Mouse (Mus musculus) hindbrain, embryonic 11.5 days (tissue): ENCODE results near the gene Gm14698. TPM values are rescaled to one million over a fixed set of nuclear protein-coding genes. Genes with fewer than 3 reads are reported as not detected.
"Not testable (repeated sequence)": the region's sequence is repeated elsewhere in the genome, so short reads cannot be mapped to it uniquely, and the experiment has no call there.

Experiments used
- ATAC-seq: fragments of 200-750 bp; cut with Nextera tagmentation; 2 replicates; pipeline ENCODE4 v1.8.0; 2017; ENCODE audit warnings: mild to moderate bottlenecking, moderate TSS enrichment, moderate library complexity; ENCODE audit not compliant: low FRiP score
- DNase-seq: peaks from one replicate; pipeline ENCODE4 v3.0.0-alpha.2; 2015; ENCODE audit warnings: low spot score
- H3K27ac ChIP-seq: fragments of 300-500 bp; sonication (generic); 2 replicates; pipeline ENCODE4 v1.5.1; 2014; ENCODE audit warnings: mild to moderate bottlenecking, low read depth, low read length
- H3K27me3 ChIP-seq: fragments of 300-500 bp; sonication (generic); 2 replicates; pipeline ENCODE4 v1.6.1; 2014; ENCODE audit warnings: mild to moderate bottlenecking, low read length, moderate library complexity, mixed read lengths; ENCODE audit not compliant: control insufficient read depth, insufficient read depth
- H3K36me3 ChIP-seq: fragments of 300-500 bp; sonication (generic); 2 replicates; pipeline ENCODE4 v1.6.1; 2014; ENCODE audit warnings: mild to moderate bottlenecking, low read length, moderate library complexity, mixed read lengths; ENCODE audit not compliant: control insufficient read depth, insufficient read depth
- H3K4me1 ChIP-seq: fragments of 300-500 bp; sonication (generic); replicated peaks from 2 replicates; pipeline ENCODE4 v1.6.1; 2014; ENCODE audit warnings: low read length, mixed read lengths; ENCODE audit not compliant: control insufficient read depth, insufficient read depth
- H3K4me2 ChIP-seq: fragments of 300-500 bp; sonication (generic); replicated peaks from 2 replicates; pipeline ENCODE4 v1.6.1; 2014; ENCODE audit warnings: mild to moderate bottlenecking, low read depth, low read length
- H3K4me3 ChIP-seq: fragments of 300-500 bp; sonication (generic); 2 replicates; pipeline ENCODE4 v1.5.1; 2014; ENCODE audit warnings: low read depth, low read length
- H3K9ac ChIP-seq: fragments of 300-500 bp; sonication (generic); 2 replicates; pipeline ENCODE4 v1.6.1; 2014; ENCODE audit warnings: low read depth, low read length
- H3K9me3 ChIP-seq: fragments of 300-500 bp; sonication (generic); 2 replicates; pipeline ENCODE4 v1.6.1; 2016; ENCODE audit warnings: low read length; ENCODE audit not compliant: control insufficient read depth
- WGBS: fragments of 180-500 bp; shearing (Covaris S2); extraction: QIAGEN DNeasy Blood & Tissue Kit; methylation state at CpG from one replicate; pipeline ENCODE4 v1.1.7; 2014; 5-methylcytosine and 5-hydroxymethylcytosine counted together
- polyA plus RNA-seq: library from polyadenylated mRNA; unstranded; fragments of >200 nt; fragmentation: Nextera tagmentation; extraction: Ambion mirVana; gene quantifications from 2 replicates; pipeline ENCODE4 v1.2.1, GENCODE M21; 2014

Gene Gm14698
- polyA plus RNA-seq, result 4.3 and 5.9 TPM in 2 replicates

GRCm38 (mm10) chrX:68821059-68821458, at the start of gene Gm14698:
Gene Gm14698 (plus strand): TSS chrX:68821093.
- H3K4me1 ChIP-seq, H3K27me3 ChIP-seq, H3K9me3 ChIP-seq, H3K27ac ChIP-seq, H3K9ac ChIP-seq, H3K36me3 ChIP-seq: not testable (repeated sequence)
- DNase-seq, result peak; percentile 10
- peak within 1 kb of the TSS; percentile 14; the same call in 1 of the 2 replicates for H3K4me3 ChIP-seq
- H3K4me2 ChIP-seq, result peak within 1 kb of the TSS; percentile 23
- 23% methylated on average over 13 of the region's 36 CpGs for WGBS
- peak; percentile 84 for ATAC-seq

GRCm38 (mm10) chrX:68820449-68820848, 444 bp upstream of the Gm14698 start:
- H3K9me3 ChIP-seq, H3K4me2 ChIP-seq, H3K27me3 ChIP-seq, ATAC-seq, H3K27ac ChIP-seq, H3K9ac ChIP-seq, H3K36me3 ChIP-seq, H3K4me1 ChIP-seq, H3K4me3 ChIP-seq: not testable (repeated sequence)
- peak; percentile 6 for DNase-seq
- 43% methylated on average over 2 of the region's 2 CpGs for WGBS

- peak; percentile 53 for ATAC-seq
- 28% methylated on average over 5 of the region's 5 CpGs for WGBS
These were observed 18.9 kb downstream of the Gm14698 start for GRCm38 (mm10) chrX:68839548-68840444.

GRCm38 (mm10) chrX:68865145-68865544, 44.3 kb downstream of the Gm14698 start:
- no peak overlapping the region for H3K4me2 ChIP-seq
- DNase-seq, result no peak
- H3K9me3 ChIP-seq, result no peaks in the 10 kb centered on the region
- no peak overlapping the region for H3K9ac ChIP-seq
- no peak for ATAC-seq
- H3K4me1 ChIP-seq, result no peaks in the 10 kb centered on the region
- WGBS, result 34% methylated on average over 2 of the region's 2 CpGs
- H3K27me3 ChIP-seq, result no peaks in the 10 kb centered on the region
- H3K4me3 ChIP-seq, result no peak overlapping the region
- no peaks in the 10 kb centered on the region for H3K36me3 ChIP-seq
- no peak overlapping the region for H3K27ac ChIP-seq

More at GRCm38 (mm10) chrX:68839548-68840444, 18.9 kb downstream of the Gm14698 start:
- Histone ChIP-seq H3K27me3 (no peaks in the 10 kb centered on the region), H3K4me2 (no peak overlapping the region), H3K9ac (no peak overlapping the region), H3K9me3 (no peaks in the 10 kb centered on the region), H3K27ac (no peak overlapping the region), H3K36me3 (no peaks in the 10 kb centered on the region), H3K4me1 (no peaks in the 10 kb centered on the region), H3K4me3 (no peak overlapping the region)
- DNase-seq, result peak; percentile 50

Other genes starting within 250 kb of the Gm14698 start
- 67.7 and 68.4 TPM in 2 replicates for gene Fmr1, start 142.6 kb upstream of the Gm14698 start, polyA plus RNA-seq
- gene Fmr1nb, start 59.3 kb upstream of the Gm14698 start, polyA plus RNA-seq, result 0.39 and 0.65 TPM in 2 replicates
- not detected in 2 replicates for gene Gm6812, start 72.0 kb downstream of the Gm14698 start, polyA plus RNA-seq